Mouse (Mus musculus): Measurements from ENCODE around the gene Cachd1. TPM values are rescaled to one million over a fixed set of nuclear protein-coding genes. Genes with fewer than 3 reads are reported as not detected.

The Cachd1 gene
- polyA plus RNA-seq, 1 experiment from 2014 or later = 6.6 TPM

DNA sequence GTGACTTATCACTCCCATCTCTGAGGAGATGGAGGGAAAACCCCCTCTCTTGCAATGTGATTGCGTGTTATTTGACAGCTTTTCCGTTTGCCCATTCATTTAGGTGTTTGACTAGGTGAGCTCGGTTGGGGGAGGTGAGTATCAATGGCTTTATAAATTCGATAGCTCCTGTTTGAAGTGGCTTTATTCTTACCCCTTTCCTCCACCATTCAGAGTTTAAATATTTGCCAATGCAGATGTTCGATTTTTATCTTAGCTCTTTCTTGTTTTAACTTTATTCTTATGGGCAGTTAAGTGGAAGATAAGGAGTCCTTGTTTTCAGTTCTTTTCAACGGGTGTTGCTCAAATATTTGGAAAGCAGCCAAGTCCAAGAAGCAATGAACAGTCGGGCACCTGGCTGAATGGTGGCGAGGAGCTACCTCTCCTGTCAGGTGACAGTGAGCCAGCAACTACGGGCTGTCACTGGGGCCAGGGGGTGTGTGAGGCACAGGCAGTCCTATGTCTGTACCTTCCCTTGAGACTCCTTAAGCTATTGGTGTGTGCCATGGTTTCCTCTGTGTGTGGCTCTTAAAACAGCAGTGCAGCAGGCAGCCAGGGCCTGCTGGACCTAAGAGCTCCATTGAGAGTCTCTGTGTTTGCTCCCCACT, 133.3 kb downstream of the Cachd1 start:
- Histone ChIP-seq H3K27ac (replicated peaks) (no peak overlapping the region), H3K27me3 (peaks cover 10% of the 10 kb centered on the region; the same call in 1 of the 2 replicates), H3K9me3 (replicated peaks) (no peaks in the 10 kb centered on the region), H3K4me1 (replicated peaks) (no peaks in the 10 kb centered on the region), H3K4me2 (no peak overlapping the region), H3K4me3 (replicated peaks) (no peak overlapping the region), H3K9ac (no peak overlapping the region), H3K36me3 (replicated peaks) (no peaks in the 10 kb centered on the region)
- WGBS (ENCODE audit: insufficient replicate concordance) = 47% methylated on average over 9 of the region's 9 CpGs
- ATAC-seq (ENCODE audit: insufficient read depth) = no peak

DNA sequence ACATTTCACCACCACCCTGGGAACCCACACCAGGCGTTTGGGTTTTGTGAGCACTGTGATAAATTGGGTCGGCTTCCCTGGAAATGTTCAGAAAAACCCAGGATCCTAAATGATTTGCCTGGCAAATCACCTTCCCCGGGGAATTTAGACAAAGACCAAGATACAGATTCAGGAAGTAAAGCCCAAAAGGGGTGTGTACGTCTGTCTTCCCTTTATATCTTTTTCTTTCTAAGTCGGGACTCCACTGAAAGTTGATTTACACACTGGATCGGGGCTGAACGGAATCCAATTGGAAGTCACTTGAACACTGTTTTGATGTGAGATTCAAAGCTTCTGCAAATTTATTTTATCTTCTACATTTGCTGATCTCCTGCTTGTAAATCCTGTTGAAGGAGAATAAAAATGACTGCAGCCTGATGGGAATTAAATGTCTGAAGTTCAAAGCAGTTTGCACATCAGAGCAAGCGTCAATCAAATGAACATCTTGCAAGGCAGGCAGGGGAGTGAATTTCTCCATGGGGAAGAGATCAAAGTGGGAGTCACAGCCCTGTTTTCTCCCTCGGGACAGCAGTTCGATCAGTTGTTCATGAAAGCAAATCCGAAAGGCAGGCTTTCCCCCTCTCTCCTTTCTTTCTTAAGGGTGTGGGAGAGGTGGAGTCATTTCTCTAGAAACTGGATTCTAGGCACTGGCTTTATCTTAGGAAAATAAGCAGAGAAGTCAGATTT, 134.3 kb downstream of the Cachd1 start:
- no peak for ATAC-seq (ENCODE audit: insufficient read depth)
- no peak overlapping the region for H3K4me2 ChIP-seq
- no peak overlapping the region for H3K4me3 ChIP-seq (replicated peaks)
- H3K9me3 ChIP-seq (replicated peaks) = no peaks in the 10 kb centered on the region
- no peak overlapping the region for H3K9ac ChIP-seq
- H3K36me3 ChIP-seq (replicated peaks) = no peaks in the 10 kb centered on the region
- 41% methylated on average over 11 of the region's 11 CpGs for WGBS (ENCODE audit: insufficient replicate concordance)
- H3K27ac ChIP-seq (replicated peaks) = no peak overlapping the region
- H3K4me1 ChIP-seq (replicated peaks) = no peaks in the 10 kb centered on the region
- H3K27me3 ChIP-seq = peaks cover 10% of the 10 kb centered on the region; the same call in 1 of the 2 replicates

DNA sequence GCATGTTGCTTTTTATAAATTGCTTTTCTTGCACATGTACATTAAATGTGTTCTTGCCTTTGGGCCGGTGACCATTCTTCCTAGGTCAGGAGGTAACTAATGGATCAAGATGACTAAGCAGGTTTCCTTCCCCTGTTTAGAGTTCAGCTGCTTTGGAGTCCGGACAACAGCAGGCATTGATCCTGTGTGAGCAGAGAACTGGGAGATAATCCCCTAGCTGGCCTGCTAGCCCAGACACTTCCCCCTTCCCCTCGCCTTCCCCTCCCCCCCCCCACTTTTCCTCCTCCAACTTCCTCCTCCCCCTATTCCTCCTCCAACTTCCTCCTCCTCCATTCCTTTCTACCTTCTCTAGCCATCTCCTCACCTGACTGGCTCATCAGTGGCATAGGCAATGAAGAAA, 135.2 kb downstream of the Cachd1 start:
- no peak overlapping the region for H3K27ac ChIP-seq (replicated peaks)
- WGBS (ENCODE audit: insufficient replicate concordance) = 13% methylated on average over 3 of the region's 3 CpGs
- no peak overlapping the region for H3K4me3 ChIP-seq (replicated peaks)
- no peak overlapping the region for H3K4me2 ChIP-seq
- no peaks in the 10 kb centered on the region for H3K9me3 ChIP-seq (replicated peaks)
- no peaks in the 10 kb centered on the region for H3K36me3 ChIP-seq (replicated peaks)
- ATAC-seq (ENCODE audit: insufficient read depth) = no peak
- no peak overlapping the region for H3K9ac ChIP-seq
- H3K4me1 ChIP-seq (replicated peaks) = no peaks in the 10 kb centered on the region
- H3K27me3 ChIP-seq = peaks cover 10% of the 10 kb centered on the region; the same call in 1 of the 2 replicates

DNA sequence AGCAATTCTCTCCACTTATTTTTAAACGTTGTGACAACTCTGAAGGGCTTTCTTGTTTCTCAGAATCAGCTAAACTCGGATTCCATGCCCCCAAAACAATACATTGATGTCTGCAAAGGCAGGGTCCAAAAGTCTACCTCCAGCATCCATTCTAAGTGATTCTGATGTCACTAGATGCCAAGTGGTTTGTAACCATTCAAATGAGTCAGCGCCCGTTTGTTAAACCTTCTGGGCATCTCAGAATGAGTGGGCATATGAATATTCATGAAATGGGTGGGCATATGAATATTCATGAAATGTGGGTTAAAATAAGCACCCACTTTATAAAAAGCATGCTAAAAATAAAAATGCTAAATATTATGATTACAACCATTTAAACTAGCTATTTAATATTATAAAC, 137.2 kb downstream of the Cachd1 start:
- 54% methylated on average over 4 of the region's 4 CpGs for WGBS (ENCODE audit: insufficient replicate concordance)
- no peak overlapping the region for H3K9ac ChIP-seq
- no peak overlapping the region for H3K27ac ChIP-seq (replicated peaks)
- ATAC-seq (ENCODE audit: insufficient read depth) = no peak
- H3K27me3 ChIP-seq = peaks cover 10% of the 10 kb centered on the region; the same call in 1 of the 2 replicates
- no peaks in the 10 kb centered on the region for H3K9me3 ChIP-seq (replicated peaks)
- no peak overlapping the region for H3K4me3 ChIP-seq (replicated peaks)
- H3K4me1 ChIP-seq (replicated peaks) = no peaks in the 10 kb centered on the region
- H3K36me3 ChIP-seq (replicated peaks) = no peaks in the 10 kb centered on the region
- H3K4me2 ChIP-seq = no peak overlapping the region

DNA sequence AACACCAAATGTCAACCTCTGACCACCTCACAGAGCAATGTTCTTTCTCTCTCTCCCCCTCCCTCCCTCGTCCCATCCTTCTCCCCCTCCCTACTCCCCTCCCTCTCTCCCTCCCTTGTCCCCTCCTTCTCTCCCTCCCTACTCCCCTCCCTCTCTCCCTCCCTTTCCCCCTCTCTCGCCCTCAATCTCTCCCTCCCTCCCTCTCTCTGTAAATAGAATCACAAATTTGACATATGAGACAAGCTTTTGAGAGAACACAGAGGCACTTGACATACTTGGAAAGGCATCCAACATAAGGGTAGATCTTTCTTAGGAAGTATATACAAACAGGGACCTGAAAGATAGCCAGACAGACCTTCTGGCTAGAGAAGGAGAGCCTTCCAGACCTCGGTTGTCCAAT, 138.1 kb downstream of the Cachd1 start:
- H3K36me3 ChIP-seq (replicated peaks) = no peaks in the 10 kb centered on the region
- no peaks in the 10 kb centered on the region for H3K4me1 ChIP-seq (replicated peaks)
- no peaks in the 10 kb centered on the region for H3K9me3 ChIP-seq (replicated peaks)
- H3K4me3 ChIP-seq (replicated peaks) = no peak overlapping the region
- H3K9ac ChIP-seq = no peak overlapping the region
- no peak overlapping the region for H3K27ac ChIP-seq (replicated peaks)
- H3K4me2 ChIP-seq = no peak overlapping the region
- no peak for ATAC-seq (ENCODE audit: insufficient read depth)
- WGBS (ENCODE audit: insufficient replicate concordance) = 17% methylated on average over 3 of the region's 3 CpGs
- H3K27me3 ChIP-seq = peaks cover 10% of the 10 kb centered on the region; the same call in 1 of the 2 replicates

DNA sequence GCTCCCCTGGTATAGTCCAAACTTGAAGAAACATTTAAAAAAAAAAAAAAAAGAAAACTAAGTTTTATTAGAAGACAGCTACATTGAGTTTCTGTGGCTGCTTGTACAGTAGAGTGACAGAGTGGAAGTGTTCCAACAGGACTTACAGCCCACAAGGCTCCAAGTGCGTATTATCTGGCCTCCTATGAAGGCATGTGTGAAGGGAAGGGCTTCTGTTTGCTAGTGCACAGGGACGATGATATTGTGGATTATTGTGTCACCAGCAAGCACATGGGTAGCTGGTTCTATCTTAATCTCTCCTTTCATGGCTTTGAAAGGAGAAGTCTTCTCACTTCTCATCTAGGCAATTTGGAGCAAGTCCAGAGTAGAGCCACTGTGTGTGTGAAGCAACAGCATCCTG, 138.6 kb downstream of the Cachd1 start:
- WGBS (ENCODE audit: insufficient replicate concordance) = 49% methylated on average over 2 of the region's 2 CpGs
- Histone ChIP-seq H3K9me3 (replicated peaks) (no peaks in the 10 kb centered on the region), H3K27ac (replicated peaks) (no peak overlapping the region), H3K9ac (no peak overlapping the region), H3K4me1 (replicated peaks) (no peaks in the 10 kb centered on the region), H3K4me3 (replicated peaks) (no peak overlapping the region), H3K27me3 (peaks cover 10% of the 10 kb centered on the region; the same call in 1 of the 2 replicates), H3K4me2 (no peak overlapping the region), H3K36me3 (replicated peaks) (no peaks in the 10 kb centered on the region)
- ATAC-seq (ENCODE audit: insufficient read depth) = no peak

DNA sequence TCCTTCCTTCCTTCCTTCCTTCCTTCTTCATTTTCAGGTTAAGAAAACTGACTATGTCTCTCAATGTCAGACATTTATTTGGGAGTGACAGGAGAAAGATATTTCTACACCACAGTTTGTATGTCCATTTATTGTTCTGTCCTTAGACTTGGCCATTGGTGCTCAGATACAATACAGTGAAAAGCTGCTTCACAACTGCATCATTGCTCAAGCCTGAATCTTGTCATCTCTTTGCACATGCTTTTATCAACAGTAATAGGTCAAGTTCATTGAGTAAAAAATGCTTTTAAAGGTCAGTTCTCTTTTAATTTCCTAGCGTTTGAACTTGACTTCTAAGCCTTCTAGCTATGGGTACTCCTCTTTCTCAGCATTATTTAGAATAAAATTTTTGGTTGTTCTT, 141.0 kb downstream of the Cachd1 start:
- Histone ChIP-seq H3K27ac (replicated peaks) (no peak overlapping the region), H3K9ac (no peak overlapping the region), H3K9me3 (replicated peaks) (no peaks in the 10 kb centered on the region), H3K4me1 (replicated peaks) (no peaks in the 10 kb centered on the region), H3K4me3 (replicated peaks) (no peak overlapping the region), H3K27me3 (no peaks in the 10 kb centered on the region), H3K36me3 (replicated peaks) (no peaks in the 10 kb centered on the region), H3K4me2 (no peak overlapping the region)
- no peak for ATAC-seq (ENCODE audit: insufficient read depth)
- WGBS (ENCODE audit: insufficient replicate concordance) = 63% methylated on average over 1 of the region's 1 CpGs

DNA sequence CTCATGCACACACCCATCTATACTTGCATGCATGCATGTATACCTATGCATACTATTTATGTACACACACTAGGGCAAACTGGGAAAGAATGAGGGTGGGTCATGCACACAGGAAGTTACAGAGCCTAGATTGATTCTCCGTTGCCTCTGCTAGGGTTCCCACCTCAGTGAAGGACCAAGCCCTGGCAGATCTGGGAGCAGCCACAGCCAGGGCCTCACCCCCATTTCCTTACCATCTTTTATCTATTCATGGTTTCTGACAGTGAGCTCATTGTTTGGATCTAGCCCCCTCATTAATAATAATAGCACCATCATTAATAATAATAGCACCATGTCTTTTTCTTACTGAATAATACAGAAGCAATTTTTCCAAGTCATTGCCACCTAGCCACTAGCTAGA, 143.9 kb downstream of the Cachd1 start:
- H3K4me3 ChIP-seq (replicated peaks) = no peak overlapping the region
- H3K36me3 ChIP-seq (replicated peaks) = no peaks in the 10 kb centered on the region
- ATAC-seq (ENCODE audit: insufficient read depth) = no peak
- no peak overlapping the region for H3K27ac ChIP-seq (replicated peaks)
- no peaks in the 10 kb centered on the region for H3K9me3 ChIP-seq (replicated peaks)
- H3K4me1 ChIP-seq (replicated peaks) = no peaks in the 10 kb centered on the region
- no peak overlapping the region for H3K9ac ChIP-seq
- no peaks in the 10 kb centered on the region for H3K27me3 ChIP-seq
- H3K4me2 ChIP-seq = no peak overlapping the region
- WGBS (ENCODE audit: insufficient replicate concordance) = 63% methylated on average over 1 of the region's 1 CpGs

DNA sequence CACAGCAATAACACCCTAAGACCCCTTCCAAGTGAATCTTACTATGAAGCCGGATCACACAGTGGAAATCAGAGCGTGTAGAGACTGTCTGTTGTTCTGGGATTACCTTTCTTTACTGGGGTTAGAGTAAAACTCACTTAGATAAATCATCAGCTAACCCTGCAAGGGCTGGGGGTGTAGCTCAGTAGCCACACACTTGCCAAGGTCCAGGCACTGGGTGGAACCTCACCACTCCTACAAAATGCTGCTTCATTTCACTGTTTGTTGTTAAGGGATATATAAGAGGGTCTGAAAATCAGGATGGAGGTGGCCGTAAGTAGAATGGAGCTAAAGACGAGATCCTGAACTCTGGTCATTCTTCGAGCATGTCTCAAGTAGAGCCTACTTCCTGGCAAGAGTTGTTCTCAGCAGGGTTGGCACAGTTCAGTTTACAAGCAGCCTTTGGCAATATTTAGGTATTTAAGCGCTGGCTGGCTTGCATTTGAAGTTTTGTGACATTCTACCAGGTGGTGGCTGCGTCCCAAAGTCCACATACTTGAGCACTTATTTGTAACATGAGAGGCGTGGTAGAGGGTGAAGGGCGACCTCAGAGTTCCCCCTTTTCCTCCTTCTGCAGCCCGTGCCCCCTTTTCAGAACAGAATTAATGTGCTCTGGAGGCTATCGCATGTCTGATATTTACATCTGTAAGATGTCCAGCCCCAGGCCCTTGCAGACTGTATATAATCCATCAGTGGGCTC, 146.5 kb downstream of the Cachd1 start:
- no peak overlapping the region for H3K27ac ChIP-seq (replicated peaks)
- no peaks in the 10 kb centered on the region for H3K36me3 ChIP-seq (replicated peaks)
- H3K4me2 ChIP-seq = no peak overlapping the region
- no peaks in the 10 kb centered on the region for H3K9me3 ChIP-seq (replicated peaks)
- H3K4me1 ChIP-seq (replicated peaks) = no peaks in the 10 kb centered on the region
- no peak overlapping the region for H3K4me3 ChIP-seq (replicated peaks)
- no peaks in the 10 kb centered on the region for H3K27me3 ChIP-seq
- 65% methylated on average over 11 of the region's 11 CpGs for WGBS (ENCODE audit: insufficient replicate concordance)
- no peak for ATAC-seq (ENCODE audit: insufficient read depth)
- H3K9ac ChIP-seq = no peak overlapping the region

DNA sequence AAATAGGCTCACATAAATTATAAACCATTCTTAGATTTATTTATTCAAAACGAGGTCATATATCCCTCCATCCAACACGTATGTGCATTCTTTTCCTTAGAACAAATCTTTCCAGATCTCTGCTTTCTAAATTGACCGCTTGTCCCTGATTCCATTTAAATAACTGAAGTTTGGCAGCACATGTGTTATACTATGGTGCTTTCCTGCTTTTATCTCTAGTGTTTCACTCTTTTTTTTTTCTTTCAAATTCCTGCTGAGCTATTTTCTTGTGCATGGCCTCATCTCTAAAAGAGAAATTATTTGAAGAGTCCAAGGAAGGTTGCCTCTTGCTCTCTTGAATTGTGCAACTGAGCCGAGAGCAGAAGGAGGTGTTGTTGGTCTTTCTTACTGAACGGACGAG, 147.1 kb downstream of the Cachd1 start:
- WGBS (ENCODE audit: insufficient replicate concordance) = 60% methylated on average over 6 of the region's 6 CpGs
- H3K4me3 ChIP-seq (replicated peaks) = no peak overlapping the region
- H3K4me2 ChIP-seq = no peak overlapping the region
- H3K4me1 ChIP-seq (replicated peaks) = no peaks in the 10 kb centered on the region
- no peaks in the 10 kb centered on the region for H3K9me3 ChIP-seq (replicated peaks)
- H3K9ac ChIP-seq = no peak overlapping the region
- H3K27me3 ChIP-seq = no peaks in the 10 kb centered on the region
- no peak for ATAC-seq (ENCODE audit: insufficient read depth)
- no peaks in the 10 kb centered on the region for H3K36me3 ChIP-seq (replicated peaks)
- no peak overlapping the region for H3K27ac ChIP-seq (replicated peaks)

DNA sequence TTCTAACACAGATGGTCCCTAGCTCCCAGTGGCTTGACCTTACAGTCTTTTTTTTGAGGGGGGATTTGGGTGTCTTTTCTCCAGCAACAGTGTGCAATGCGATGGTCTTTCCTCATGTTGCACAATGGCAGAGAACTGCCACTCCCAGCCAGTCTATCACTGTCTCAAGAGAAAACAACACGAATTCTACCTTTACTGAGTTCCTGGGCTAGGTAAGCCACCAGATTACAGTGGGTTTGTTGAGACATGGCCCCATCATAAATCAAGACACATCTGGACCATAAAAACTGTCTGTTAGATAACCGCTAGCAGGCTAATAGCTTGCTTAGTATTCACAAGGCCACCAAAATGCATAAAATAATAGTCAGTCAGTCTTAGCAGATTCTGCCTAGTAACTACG, 147.8 kb downstream of the Cachd1 start:
- no peak overlapping the region for H3K27ac ChIP-seq (replicated peaks)
- 64% methylated on average over 4 of the region's 4 CpGs for WGBS (ENCODE audit: insufficient replicate concordance)
- ATAC-seq (ENCODE audit: insufficient read depth) = no peak

More for the DNA sequence above, 147.8 kb downstream of the Cachd1 start:
- no peak overlapping the region for H3K4me3 ChIP-seq (replicated peaks)
- H3K4me1 ChIP-seq (replicated peaks) = no peaks in the 10 kb centered on the region
- H3K9me3 ChIP-seq (replicated peaks) = no peaks in the 10 kb centered on the region
- no peak overlapping the region for H3K4me2 ChIP-seq
- H3K36me3 ChIP-seq (replicated peaks) = no peaks in the 10 kb centered on the region
- H3K27me3 ChIP-seq = no peaks in the 10 kb centered on the region
- no peak overlapping the region for H3K9ac ChIP-seq
